Mouse (Mus musculus) frontal cortex, postnatal 36 days (tissue): ENCODE results near the gene 4933405L10Rik.

Source experiments
- DNase-seq, 2 experiments: peaks; one replicate each; pipeline ENCODE4 v3.0.0; 2022; ENCODE audit warnings: low spot score in 2 of 2

Gene 4933405L10Rik

DNA sequence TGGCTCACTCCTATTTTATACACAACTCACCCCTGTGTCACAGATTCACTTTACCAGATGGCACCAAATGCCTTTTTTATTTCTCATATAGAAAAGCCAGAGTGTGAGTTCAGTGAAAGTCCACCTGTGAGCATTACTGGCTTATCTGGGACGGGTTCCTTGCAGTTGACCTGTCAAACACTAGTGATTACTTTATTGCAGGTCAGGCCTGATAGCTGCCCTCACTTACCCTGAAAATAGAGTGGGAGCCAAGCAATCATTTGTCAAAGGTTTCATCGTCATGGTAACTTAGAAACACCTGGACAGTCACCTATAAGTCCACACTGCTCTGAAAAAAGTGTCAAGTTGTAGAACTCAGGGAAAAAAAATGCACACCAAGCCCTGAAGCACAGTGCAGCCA lies 47.2 kb downstream of the 4933405L10Rik start:
- DNase-seq: no peak

DNA sequence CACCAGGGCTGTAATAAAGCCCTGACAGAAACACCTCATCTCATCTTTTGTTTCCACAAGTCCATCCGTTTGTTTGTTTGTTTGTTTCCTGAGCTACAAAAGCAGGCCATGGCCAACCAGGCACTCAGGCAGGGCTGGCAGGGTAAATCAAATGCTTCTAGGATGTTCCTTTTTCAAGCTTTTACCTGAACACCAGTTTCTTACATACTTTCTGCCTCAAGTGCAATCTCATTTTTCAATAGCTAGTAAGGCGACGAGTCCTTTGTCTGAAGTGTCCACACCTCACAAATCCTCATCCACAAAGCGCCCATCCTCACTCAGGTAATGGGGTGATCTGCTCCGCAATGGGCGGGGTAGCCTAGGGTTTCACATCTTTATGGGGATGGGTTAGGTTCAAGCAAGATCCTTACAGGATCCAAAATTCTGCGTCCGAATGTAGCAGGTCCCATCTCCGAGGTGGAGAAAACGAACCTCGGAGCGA lies 50.4 kb downstream of the 4933405L10Rik start:
- no peak for DNase-seq

DNA sequence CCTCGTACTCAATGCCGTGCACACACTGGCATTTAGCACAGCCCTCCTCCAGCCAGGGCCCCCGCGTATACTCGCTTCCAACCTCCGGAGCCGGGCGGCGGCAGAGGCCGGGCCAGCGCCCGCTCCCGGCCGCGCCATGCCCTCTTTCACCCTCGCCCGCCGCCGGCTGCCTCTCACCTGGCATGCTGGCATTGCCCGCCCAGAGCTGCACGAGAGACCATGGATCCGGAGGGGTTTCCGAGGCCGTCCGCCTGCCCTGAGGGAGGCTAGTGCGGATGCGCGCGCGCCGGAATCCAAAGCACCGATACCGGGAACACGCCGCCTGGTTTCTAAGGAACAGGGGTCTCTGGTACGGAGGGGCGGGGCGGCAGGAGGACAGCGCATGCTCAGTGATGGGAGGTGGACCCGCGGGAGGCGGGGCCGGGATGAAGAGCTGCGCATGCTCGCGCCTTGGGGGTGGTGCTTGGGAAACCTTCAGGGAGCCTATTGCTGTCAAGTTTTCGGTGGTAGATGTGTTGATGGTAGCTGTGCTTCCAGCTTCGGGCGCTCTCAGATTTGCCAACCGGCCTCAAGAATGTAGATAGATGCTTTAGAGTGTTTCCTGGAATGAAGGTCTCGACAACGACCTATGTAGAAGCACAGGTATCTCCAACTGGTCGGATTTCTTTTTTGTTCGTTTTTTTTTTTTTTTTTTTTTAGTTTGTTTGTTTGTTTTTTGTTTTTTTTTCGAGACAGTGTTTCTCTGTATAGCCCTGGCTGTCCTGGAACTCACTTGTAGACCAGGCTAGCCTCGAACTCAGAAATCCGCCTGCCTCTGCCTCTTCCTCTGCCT lies 51.0 kb downstream of the 4933405L10Rik start, which contains the start of gene Gfod2:
Gfod2 (minus strand) TSS at position 388 of the 832 bp plus-strand sequence.
- peak; percentile 97 to 99 for DNase-seq
